Mouse (Mus musculus) central nervous system, embryonic 11.5 days (tissue): ENCODE data around the gene Sft2d2. TPM values are rescaled to one million over a fixed set of nuclear protein-coding genes. Genes with fewer than 3 reads are reported as not detected.

ENCODE experiments used
- polyA plus RNA-seq: library from polyadenylated mRNA; depleted of rRNA; stranded (reverse); fragments of >200 nt; gene quantifications from 2 replicates; pipeline ENCODE4 v1.2.3, GENCODE M21; 2012; rRNA removed

Sft2d2 gene
- polyA plus RNA-seq, result 8.1 and 12.6 TPM in 2 replicates

GRCm38 (mm10) chr1:165193880-165194661 lies at the start of gene Sft2d2:
Sft2d2 (minus strand) TSS chr1:165194438.

GRCm38 (mm10) chr1:165236321-165237298 lies 42.4 kb upstream of the Sft2d2 start, which contains the start of gene Tiprl:
Tiprl (minus strand) TSS chr1:165236996.

DNA sequence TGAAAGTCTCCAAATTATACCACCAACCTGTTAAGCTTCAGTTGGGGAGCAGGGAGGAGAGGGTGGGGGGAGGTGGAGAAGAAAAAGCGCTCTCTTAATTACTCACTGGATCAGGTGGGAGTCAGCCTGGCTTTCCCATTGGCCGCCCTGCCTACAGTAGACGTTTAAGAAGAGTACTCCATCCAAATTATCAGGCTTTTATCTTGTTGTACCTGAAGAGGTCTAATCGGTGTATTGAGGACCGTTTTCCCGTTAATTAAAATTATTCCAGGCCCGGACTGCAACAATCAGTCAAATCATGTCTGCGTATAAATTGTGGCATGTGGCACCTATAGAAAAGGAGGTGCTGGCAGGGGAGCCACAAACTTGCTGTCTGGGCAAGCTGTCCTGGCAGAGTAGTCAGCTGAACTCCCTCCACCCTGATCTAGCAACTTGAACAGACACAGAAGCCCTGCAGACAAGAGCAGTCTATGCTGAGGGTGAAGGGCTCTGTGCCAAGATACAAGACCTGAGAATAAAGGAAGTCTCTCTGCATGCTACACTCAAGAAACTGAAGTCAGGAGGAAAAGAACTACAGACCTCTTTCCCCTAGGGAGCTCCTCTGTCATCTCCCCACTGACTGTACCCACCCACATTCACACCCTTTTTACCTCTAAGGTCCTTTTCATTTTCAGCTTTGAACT lies 33.4 kb downstream of the Sft2d2 start, which contains the start of gene Tbx19:
Gene Tbx19, minus strand, starts transcription at position 51 of the 683 bp plus-strand sequence.

Other genes with a start within 250 kb of the Sft2d2 start
- gene Tbx19, start 33.7 kb downstream of the Sft2d2 start, polyA plus RNA-seq, result 0.02 TPM in 1 of 2 replicates, not detected in the other
- 61.1 and 62.6 TPM in 2 replicates for gene Tiprl, start 42.6 kb upstream of the Sft2d2 start, polyA plus RNA-seq
- gene Gpr161, start 101.4 kb upstream of the Sft2d2 start, polyA plus RNA-seq, result 15.7 and 15.9 TPM in 2 replicates